Mouse (Mus musculus) ovary, postnatal 10 days (tissue): ENCODE measurements around the gene Mroh9.

Source experiments
- DNase-seq: peaks from one replicate; pipeline ENCODE4 v3.0.0; 2022; ENCODE audit warnings: low spot score

Gene Mroh9

GRCm38 (mm10) chr1:163085570-163085969, at the start of gene Mroh9:
Gene Mroh9 (minus strand): TSS chr1:163085670.
- no peak for DNase-seq

GRCm38 (mm10) chr1:163129976-163130375, 44.5 kb upstream of the Mroh9 start:
- no peak for DNase-seq

GRCm38 (mm10) chr1:163129129-163129900, 43.8 kb upstream of the Mroh9 start:
- DNase-seq = no peak

GRCm38 (mm10) chr1:163126175-163126881, 40.9 kb upstream of the Mroh9 start:
- DNase-seq = no peak

- no peak for DNase-seq
Observed at GRCm38 (mm10) chr1:163122414-163122813, 36.9 kb upstream of the Mroh9 start.

GRCm38 (mm10) chr1:163113461-163114174, 28.1 kb upstream of the Mroh9 start:
- DNase-seq = no peak

GRCm38 (mm10) chr1:163112482-163113164, 27.2 kb upstream of the Mroh9 start:
- no peak for DNase-seq

GRCm38 (mm10) chr1:163104960-163105359, 19.5 kb upstream of the Mroh9 start:
- no peak for DNase-seq

GRCm38 (mm10) chr1:163091438-163092155, 6.1 kb upstream of the Mroh9 start:
- no peak for DNase-seq

- DNase-seq = no peak
Observed at GRCm38 (mm10) chr1:163070502-163070901, 15.0 kb downstream of the Mroh9 start.

GRCm38 (mm10) chr1:163060381-163060780, 25.1 kb downstream of the Mroh9 start:
- DNase-seq = no peak

GRCm38 (mm10) chr1:163057363-163057762, 28.1 kb downstream of the Mroh9 start:
- no peak for DNase-seq

- no peak for DNase-seq
Observed at GRCm38 (mm10) chr1:163055629-163056028, 29.8 kb downstream of the Mroh9 start.

GRCm38 (mm10) chr1:163023075-163023474, 62.4 kb downstream of the Mroh9 start:
- DNase-seq = no peak

- no peak for DNase-seq
Observed at GRCm38 (mm10) chr1:163009220-163009619, 76.2 kb downstream of the Mroh9 start.

GRCm38 (mm10) chr1:163003496-163003895, 82.0 kb downstream of the Mroh9 start:
- no peak for DNase-seq

- no peak for DNase-seq
Observed at GRCm38 (mm10) chr1:163001271-163001829, 84.1 kb downstream of the Mroh9 start.

- DNase-seq = no peak
Observed at GRCm38 (mm10) chr1:162987546-162987945, 97.9 kb downstream of the Mroh9 start.

GRCm38 (mm10) chr1:162986777-162987176, 98.7 kb downstream of the Mroh9 start:
- no peak for DNase-seq

- no peak for DNase-seq
Observed at GRCm38 (mm10) chr1:162986121-162986748, 99.2 kb downstream of the Mroh9 start.

GRCm38 (mm10) chr1:162984428-162984827, 101.0 kb downstream of the Mroh9 start, which contains the start of gene Fmo3:
Gene Fmo3 (minus strand): TSS chr1:162984528.
- no peak for DNase-seq
